Mouse (Mus musculus) myocyte (in vitro differentiated cells): Measurements from ENCODE around the gene Ust. TPM values are rescaled to one million over a fixed set of nuclear protein-coding genes. Genes with fewer than 3 reads are reported as not detected.

Experiments used
- H3K27me3 ChIP-seq: one replicate; pipeline ENCODE4 v1.6.1; 2011; ENCODE audit not compliant: control insufficient read depth, insufficient read depth, insufficient read length
- H3K36me3 ChIP-seq: one replicate; pipeline ENCODE4 v1.6.1; 2011; ENCODE audit not compliant: control insufficient read depth, insufficient read depth
- H3K4me2 ChIP-seq: one replicate; pipeline ENCODE4 v1.6.1; 2011; ENCODE audit warnings: low read depth, control low read depth
- H3K4me3 ChIP-seq: one replicate; pipeline ENCODE4 v1.5.1; 2011; ENCODE audit warnings: mild to moderate bottlenecking, control low read depth, moderate library complexity
- H3K79me2 ChIP-seq: one replicate; pipeline ENCODE4 v1.6.1; 2011; ENCODE audit not compliant: control insufficient read depth, insufficient read depth
- H3ac ChIP-seq: one replicate; pipeline ENCODE4 v1.6.1; 2011; ENCODE audit not compliant: control insufficient read depth, insufficient read length
- CEBPB ChIP-seq: IDR thresholded peaks from 2 replicates; pipeline ENCODE4 v1.6.1; 2011; ENCODE audit warnings: mild to moderate bottlenecking, moderate library complexity; ENCODE audit not compliant: poor library complexity, insufficient read depth, severe bottlenecking
- E2F4 ChIP-seq: IDR thresholded peaks from one replicate; pipeline ENCODE4 v1.6.1; 2011; ENCODE audit warnings: mild to moderate bottlenecking, control low read depth, moderate library complexity; ENCODE audit not compliant: insufficient read depth
- MAX ChIP-seq: IDR thresholded peaks from one replicate; pipeline ENCODE4 v1.6.1; 2011; ENCODE audit warnings: low read depth, mild to moderate bottlenecking, control low read depth
- MYOD1 ChIP-seq, 3 experiments: IDR thresholded peaks; one replicate each; pipeline ENCODE4 v1.6.1; 2011; ENCODE audit warnings: control low read depth in 2 of 3, low read depth in 2 of 3, mild to moderate bottlenecking in 2 of 3, moderate library complexity in 1 of 3; ENCODE audit not compliant: insufficient read length in 2 of 3, control insufficient read depth in 1 of 3
- MYOG ChIP-seq, 3 experiments: IDR thresholded peaks; one replicate each; pipeline ENCODE4 v1.6.1; 2011; ENCODE audit warnings: control low read depth in 2 of 3, low read depth in 2 of 3, mild to moderate bottlenecking in 2 of 3; ENCODE audit not compliant: insufficient read length in 2 of 3, control insufficient read depth in 1 of 3, insufficient read depth in 1 of 3
- POLR2A ChIP-seq: IDR thresholded peaks from one replicate; pipeline ENCODE4 v1.6.1; 2011; ENCODE audit warnings: low read depth, mild to moderate bottlenecking, control low read depth, moderate library complexity; ENCODE audit not compliant: insufficient read length
- POLR2AphosphoS2 ChIP-seq: IDR thresholded peaks from one replicate; pipeline ENCODE4 v1.6.1; 2011; ENCODE audit warnings: low read depth, control low read depth; ENCODE audit not compliant: insufficient read length
- REST ChIP-seq: IDR thresholded peaks from one replicate; pipeline ENCODE4 v1.6.1; 2011; ENCODE audit warnings: mild to moderate bottlenecking, control low read depth, moderate library complexity; ENCODE audit not compliant: insufficient read depth, insufficient read length
- SRF ChIP-seq: IDR thresholded peaks from one replicate; pipeline ENCODE4 v1.6.1; 2011; ENCODE audit warnings: low read depth; ENCODE audit not compliant: control insufficient read depth, insufficient read length
- TCF12 ChIP-seq: IDR thresholded peaks from one replicate; pipeline ENCODE4 v1.6.1; 2011; ENCODE audit warnings: mild to moderate bottlenecking, control low read depth; ENCODE audit not compliant: poor library complexity, insufficient read depth, severe bottlenecking
- TCF3 ChIP-seq: IDR thresholded peaks from one replicate; pipeline ENCODE4 v1.6.1; 2011; ENCODE audit warnings: low read depth, control low read depth; ENCODE audit not compliant: insufficient read length
- USF1 ChIP-seq: IDR thresholded peaks from one replicate; pipeline ENCODE4 v1.6.1; 2011; ENCODE audit warnings: low read depth, mild to moderate bottlenecking, control low read depth, moderate library complexity
- polyA plus RNA-seq: library from polyadenylated mRNA; unstranded; fragments of >200 nt; fragmentation: generic; extraction: Trizol; gene quantifications from one replicate; pipeline ENCODE4 v1.2.1, GENCODE M21; 2012; ENCODE audit warnings: missing spikeins

Gene Ust
- polyA plus RNA-seq, 1 experiment = 7.3 TPM

GRCm38 (mm10) chr10:8174230-8174629, 344.4 kb downstream of the Ust start:
- no peak for TF ChIP-seq USF1
- TF ChIP-seq E2F4 = no peak
- no peak for TF ChIP-seq TCF12
- no peak for TF ChIP-seq POLR2AphosphoS2
- TF ChIP-seq TCF3 = no peak
- TF ChIP-seq SRF = no peak
- no peak for TF ChIP-seq MYOG (IDR thresholded peaks at IDR 0.05; ENCODE audit: control insufficient read depth in 1 of 3, insufficient read depth in 1 of 3, insufficient read length in 2 of 3, low read depth in 2 of 3)
- TF ChIP-seq REST = no peak
- no peak for TF ChIP-seq POLR2A
- no peak for TF ChIP-seq CEBPB
- no peak for TF ChIP-seq MAX
- no peak for TF ChIP-seq MYOD1 (IDR thresholded peaks at IDR 0.05; ENCODE audit: control insufficient read depth in 1 of 3, insufficient read length in 2 of 3, low read depth in 2 of 3)
- Histone ChIP-seq H3K4me3 (no peak overlapping the region), H3K27me3 (no peaks in the 10 kb centered on the region), H3K36me3 (no peaks in the 10 kb centered on the region), H3K79me2 (no peaks in the 10 kb centered on the region), H3K4me2 (no peak overlapping the region), H3ac (no peak overlapping the region)

- Histone ChIP-seq H3K79me2 (no peaks in the 10 kb centered on the region), H3ac (no peak overlapping the region), H3K27me3 (no peaks in the 10 kb centered on the region), H3K4me3 (no peak overlapping the region), H3K36me3 (no peaks in the 10 kb centered on the region), H3K4me2 (no peak overlapping the region)
- TF ChIP-seq POLR2A (no peak), TCF12 (no peak), CEBPB (no peak), USF1 (no peak), POLR2AphosphoS2 (no peak), E2F4 (no peak), MAX (no peak)
Measured at GRCm38 (mm10) chr10:8173032-8173431, 345.6 kb downstream of the Ust start.

GRCm38 (mm10) chr10:8171556-8171955, 347.1 kb downstream of the Ust start:
- H3K79me2 ChIP-seq = no peaks in the 10 kb centered on the region
- no peaks in the 10 kb centered on the region for H3K27me3 ChIP-seq
- no peak overlapping the region for H3K4me2 ChIP-seq
- no peak overlapping the region for H3ac ChIP-seq
- H3K4me3 ChIP-seq = no peak overlapping the region
- no peak for TF ChIP-seq USF1
- no peak for TF ChIP-seq REST
- TF ChIP-seq SRF = no peak
- TF ChIP-seq POLR2A = no peak
- TF ChIP-seq E2F4 = no peak
- no peak for TF ChIP-seq TCF12
- no peak for TF ChIP-seq POLR2AphosphoS2
- no peak for TF ChIP-seq MAX
- no peak for TF ChIP-seq MYOG (IDR thresholded peaks at IDR 0.05; ENCODE audit: control insufficient read depth in 1 of 3, insufficient read depth in 1 of 3, insufficient read length in 2 of 3, low read depth in 2 of 3)
- no peak for TF ChIP-seq TCF3
- TF ChIP-seq MYOD1 (IDR thresholded peaks at IDR 0.05; ENCODE audit: control insufficient read depth in 1 of 3, insufficient read length in 2 of 3, low read depth in 2 of 3) = no peak
- no peaks in the 10 kb centered on the region for H3K36me3 ChIP-seq
